Mouse (Mus musculus) stomach, postnatal 0 days (tissue): ENCODE data around the gene Mmp21.

Source experiments
- CTCF ChIP-seq: IDR thresholded peaks from 2 replicates; pipeline ENCODE4 v1.5.1; 2016; ENCODE audit warnings: antibody characterized with exemption, low read depth, mild to moderate bottlenecking, moderate library complexity
- EP300 ChIP-seq: optimal IDR thresholded peaks from 2 replicates; pipeline ENCODE3; 2016; ENCODE audit warnings: antibody characterized with exemption

- TF ChIP-seq CTCF: no peak
- no peak for TF ChIP-seq EP300
These were observed 44.8 kb downstream of the Mmp21 start for GRCm38 (mm10) chr7:133634932-133635650.
